Mouse (Mus musculus): ENCODE measurements around the gene Josd1. TPM values are rescaled to one million over a fixed set of nuclear protein-coding genes. Genes with fewer than 3 reads are reported as not detected.

Josd1 gene
- polyA plus RNA-seq, 1 experiment from 2014 or later, result 9.4 TPM

GRCm38 (mm10) chr15:79695516-79695915 lies 7.8 kb upstream of the Josd1 start:
- Histone ChIP-seq H3K36me3 (ENCODE audit: control insufficient read depth, insufficient read depth) (peaks cover 4% of the 10 kb centered on the region; the same call in 1 of the 2 replicates), H3K9me3 (ENCODE audit: control insufficient read depth) (no peaks in the 10 kb centered on the region), H3K27me3 (replicated peaks; ENCODE audit: control insufficient read depth, insufficient read depth, low read length) (no peaks in the 10 kb centered on the region), H3K4me2 (replicated peaks; ENCODE audit: low read depth) (no peak overlapping the region), H3K4me1 (replicated peaks; ENCODE audit: control insufficient read depth, insufficient read depth, low read length) (peaks cover 7% of the 10 kb centered on the region; the same call in 1 of the 2 replicates), H3K4me3 (ENCODE audit: low read depth, low read length) (no peak overlapping the region), H3K9ac (ENCODE audit: low read depth, low read length) (no peak overlapping the region), H3K27ac (ENCODE audit: low read depth, low read length) (no peak overlapping the region)
- TF ChIP-seq CTCF (IDR thresholded peaks at IDR 0.05; ENCODE audit: low read depth), result no peak
- no peak for ATAC-seq
- 41% methylated on average over 3 of the region's 3 CpGs for WGBS

GRCm38 (mm10) chr15:79694512-79694911 lies 6.8 kb upstream of the Josd1 start:
- Histone ChIP-seq H3K36me3 (ENCODE audit: control insufficient read depth, insufficient read depth) (peaks cover 4% of the 10 kb centered on the region; the same call in 1 of the 2 replicates), H3K4me3 (ENCODE audit: low read depth, low read length) (no peak overlapping the region), H3K27me3 (replicated peaks; ENCODE audit: control insufficient read depth, insufficient read depth, low read length) (no peaks in the 10 kb centered on the region), H3K9me3 (ENCODE audit: control insufficient read depth) (no peaks in the 10 kb centered on the region), H3K4me2 (replicated peaks; ENCODE audit: low read depth) (no peak overlapping the region), H3K9ac (ENCODE audit: low read depth, low read length) (no peak overlapping the region), H3K27ac (ENCODE audit: low read depth, low read length) (no peak overlapping the region), H3K4me1 (replicated peaks; ENCODE audit: control insufficient read depth, insufficient read depth, low read length) (peaks cover 7% of the 10 kb centered on the region)
- ATAC-seq, result no peak
- 80% methylated on average over 4 of the region's 4 CpGs for WGBS
- no peak for TF ChIP-seq CTCF (IDR thresholded peaks at IDR 0.05; ENCODE audit: low read depth)

- H3K27me3 ChIP-seq (replicated peaks; ENCODE audit: control insufficient read depth, insufficient read depth, low read length), result no peaks in the 10 kb centered on the region
- WGBS, result 70% methylated on average over 11 of the region's 11 CpGs
- H3K9me3 ChIP-seq (ENCODE audit: control insufficient read depth), result no peaks in the 10 kb centered on the region
- H3K27ac ChIP-seq (ENCODE audit: low read depth, low read length), result no peak overlapping the region
- H3K4me1 ChIP-seq (replicated peaks; ENCODE audit: control insufficient read depth, insufficient read depth, low read length), result peaks cover 7% of the 10 kb centered on the region
- ATAC-seq, result no peak
- H3K4me2 ChIP-seq (replicated peaks; ENCODE audit: low read depth), result no peak overlapping the region
- H3K36me3 ChIP-seq (ENCODE audit: control insufficient read depth, insufficient read depth), result peaks cover 4% of the 10 kb centered on the region; the same call in 1 of the 2 replicates
- H3K9ac ChIP-seq (ENCODE audit: low read depth, low read length), result no peak overlapping the region
- H3K4me3 ChIP-seq (ENCODE audit: low read depth, low read length), result no peak overlapping the region
- TF ChIP-seq CTCF (IDR thresholded peaks at IDR 0.05; ENCODE audit: low read depth), result no peak
Observed at GRCm38 (mm10) chr15:79693740-79694139, 6.0 kb upstream of the Josd1 start.

GRCm38 (mm10) chr15:79692334-79692733 lies 4.6 kb upstream of the Josd1 start:
- H3K9me3 ChIP-seq (ENCODE audit: control insufficient read depth), result no peaks in the 10 kb centered on the region
- H3K27ac ChIP-seq (ENCODE audit: low read depth, low read length), result no peak overlapping the region
- 36% methylated on average over 5 of the region's 5 CpGs for WGBS
- peaks cover 7% of the 10 kb centered on the region for H3K4me1 ChIP-seq (replicated peaks; ENCODE audit: control insufficient read depth, insufficient read depth, low read length)
- no peak overlapping the region for H3K4me3 ChIP-seq (ENCODE audit: low read depth, low read length)
- H3K4me2 ChIP-seq (replicated peaks; ENCODE audit: low read depth), result 0 out of 2 replicates have a peak overlapping the region, but pooled peaks have one; percentile 96
- H3K9ac ChIP-seq (ENCODE audit: low read depth, low read length), result no peak overlapping the region
- no peaks in the 10 kb centered on the region for H3K27me3 ChIP-seq (replicated peaks; ENCODE audit: control insufficient read depth, insufficient read depth, low read length)
- no peak for ATAC-seq
- H3K36me3 ChIP-seq (ENCODE audit: control insufficient read depth, insufficient read depth), result peaks cover 4% of the 10 kb centered on the region; the same call in 1 of the 2 replicates
- no peak for TF ChIP-seq CTCF (IDR thresholded peaks at IDR 0.05; ENCODE audit: low read depth)

- ATAC-seq, result peak; percentile 0; the same call in 1 of the 2 replicates
- 0 out of 2 replicates have a peak, but pooled peaks cover under 1% of the 10 kb centered on the region for H3K36me3 ChIP-seq (ENCODE audit: control insufficient read depth, insufficient read depth)
- peak overlapping the region; percentile 96 for H3K4me2 ChIP-seq (replicated peaks; ENCODE audit: low read depth)
- no peaks in the 10 kb centered on the region for H3K9me3 ChIP-seq (ENCODE audit: control insufficient read depth)
- WGBS, result under 1% methylated on average over 50 of the region's 53 CpGs
- H3K4me3 ChIP-seq (ENCODE audit: low read depth, low read length), result peak overlapping the region; percentile 93
- peaks cover 8% of the 10 kb centered on the region for H3K4me1 ChIP-seq (replicated peaks; ENCODE audit: control insufficient read depth, insufficient read depth, low read length)
- H3K9ac ChIP-seq (ENCODE audit: low read depth, low read length), result peak overlapping the region; percentile 92
- H3K27me3 ChIP-seq (replicated peaks; ENCODE audit: control insufficient read depth, insufficient read depth, low read length), result no peaks in the 10 kb centered on the region
- TF ChIP-seq CTCF (IDR thresholded peaks at IDR 0.05; ENCODE audit: low read depth), result no peak
- H3K27ac ChIP-seq (ENCODE audit: low read depth, low read length), result peak overlapping the region; percentile 91
Observed at GRCm38 (mm10) chr15:79691023-79691508, 3.3 kb upstream of the Josd1 start.

- Histone ChIP-seq H3K27me3 (replicated peaks; ENCODE audit: control insufficient read depth, insufficient read depth, low read length) (no peaks in the 10 kb centered on the region), H3K27ac (ENCODE audit: low read depth, low read length) (peak within 1 kb of the TSS; percentile 91), H3K9ac (ENCODE audit: low read depth, low read length) (peak within 1 kb of the TSS; percentile 92), H3K36me3 (ENCODE audit: control insufficient read depth, insufficient read depth) (no peaks in the 10 kb centered on the region), H3K9me3 (ENCODE audit: control insufficient read depth) (no peaks in the 10 kb centered on the region), H3K4me2 (replicated peaks; ENCODE audit: low read depth) (peak within 1 kb of the TSS; percentile 96), H3K4me3 (ENCODE audit: low read depth, low read length) (peak within 1 kb of the TSS; percentile 93), H3K4me1 (replicated peaks; ENCODE audit: control insufficient read depth, insufficient read depth, low read length) (peaks cover 14% of the 10 kb centered on the region)
- WGBS, result under 1% methylated on average over 45 of the region's 45 CpGs
- ATAC-seq, result peak; percentile 93
- no peak for TF ChIP-seq CTCF (IDR thresholded peaks at IDR 0.05; ENCODE audit: low read depth)
Observed at GRCm38 (mm10) chr15:79690426-79691022, 2.8 kb upstream of the Josd1 start, which contains the start of gene Gtpbp1. Gene Gtpbp1 (plus strand): TSS chr15:79690845.
